Mouse (Mus musculus): ENCODE data around the gene Zfp740.

DNA sequence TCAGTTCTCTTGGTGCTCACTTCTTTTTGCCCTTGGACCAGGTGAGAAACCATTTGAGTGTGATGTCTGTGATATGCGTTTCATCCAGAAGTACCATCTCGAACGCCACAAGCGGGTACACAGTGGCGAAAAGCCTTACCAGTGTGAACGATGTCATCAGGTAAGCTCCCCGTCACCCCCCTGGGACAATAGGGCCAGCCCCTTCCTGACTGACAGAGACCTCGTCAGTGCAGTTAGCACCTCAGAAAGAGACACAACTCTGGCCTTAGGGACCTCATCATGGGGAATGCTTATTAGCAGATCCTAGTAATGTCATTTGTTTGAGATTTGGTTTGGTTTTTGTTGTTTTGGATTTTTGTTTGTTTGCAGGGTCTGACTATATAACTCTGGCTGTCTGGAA is 6.1 kb downstream of the Zfp740 start:
- TF ChIP-seq CTCF (IDR thresholded peaks at IDR 0.05; ENCODE audit: insufficient read depth, low read length): no peak
- TF ChIP-seq POLR2A (IDR thresholded peaks at IDR 0.05; ENCODE audit: borderline replicate concordance, extremely low read depth, low read depth, low read length): no peak

Data from lung, adult 2 months (tissue).